Mouse (Mus musculus) ovary, postnatal 36 days (tissue): ENCODE data around the gene Emc10.
A peak's percentile ranks its signal among the peaks of the same experiment; 100 is the strongest.

ENCODE experiments used
- DNase-seq: peaks from one replicate; pipeline ENCODE4 v3.0.0; 2022; ENCODE audit warnings: low spot score, mixed read lengths

Emc10 gene

DNA sequence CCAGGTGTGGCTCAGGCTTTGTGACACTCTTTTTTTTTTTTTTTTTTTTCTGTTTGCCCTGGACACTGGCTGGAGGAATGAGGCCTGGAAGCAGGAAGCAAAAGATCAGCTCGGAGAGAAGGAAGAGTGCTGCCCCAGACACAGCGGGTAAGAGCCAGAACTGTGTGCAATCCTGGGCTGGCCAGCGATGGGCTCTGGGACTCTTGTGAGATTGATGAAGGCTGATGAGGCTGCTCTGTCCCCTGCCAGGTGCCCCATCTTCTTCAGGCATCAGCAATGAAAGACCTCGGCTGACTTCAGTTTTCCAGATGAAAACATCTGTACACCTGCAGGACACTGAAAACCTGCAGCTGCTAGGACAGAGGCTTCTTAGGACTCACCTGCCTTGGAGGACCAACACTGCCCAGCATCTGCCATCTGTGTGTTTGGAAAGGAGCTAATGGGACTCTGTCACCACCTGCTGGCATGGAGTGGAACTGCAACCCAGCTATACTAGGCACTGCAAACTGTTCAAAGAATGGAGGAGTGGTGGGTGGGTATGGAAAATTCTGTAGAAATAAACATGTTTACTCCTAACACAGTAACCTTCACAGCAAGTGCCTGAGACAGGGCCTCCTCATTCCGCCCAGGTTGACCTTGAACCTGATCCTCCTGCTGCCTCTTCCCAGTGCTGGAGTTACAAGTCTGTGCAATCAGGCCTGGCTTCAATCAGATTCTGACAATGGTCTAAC lies 11.3 kb downstream of the Emc10 start:
- DNase-seq: peak; percentile 66

DNA sequence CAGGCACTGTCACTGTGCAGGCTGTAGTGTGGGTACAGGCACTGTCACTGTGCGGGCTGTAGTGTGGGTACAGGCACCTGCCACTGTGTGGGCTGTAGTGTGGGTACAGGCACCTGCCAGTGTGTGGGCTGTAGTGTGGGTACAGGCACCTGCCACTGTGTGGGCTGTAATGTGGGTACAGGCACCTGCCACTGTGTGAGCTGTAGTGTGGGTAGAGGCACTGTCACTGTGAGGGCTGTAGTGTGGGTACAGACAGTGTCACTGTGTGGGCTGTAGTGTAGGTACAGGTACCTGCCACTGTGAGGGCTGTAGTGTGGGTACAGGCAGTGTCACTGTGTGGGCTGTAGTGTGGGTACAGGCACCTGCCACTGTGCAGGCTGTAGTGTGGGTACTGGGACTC lies 12.2 kb downstream of the Emc10 start:
- no peak for DNase-seq

GRCm38 (mm10) chr7:44482836-44483435 lies 13.4 kb downstream of the Emc10 start:
- DNase-seq: no peak

DNA sequence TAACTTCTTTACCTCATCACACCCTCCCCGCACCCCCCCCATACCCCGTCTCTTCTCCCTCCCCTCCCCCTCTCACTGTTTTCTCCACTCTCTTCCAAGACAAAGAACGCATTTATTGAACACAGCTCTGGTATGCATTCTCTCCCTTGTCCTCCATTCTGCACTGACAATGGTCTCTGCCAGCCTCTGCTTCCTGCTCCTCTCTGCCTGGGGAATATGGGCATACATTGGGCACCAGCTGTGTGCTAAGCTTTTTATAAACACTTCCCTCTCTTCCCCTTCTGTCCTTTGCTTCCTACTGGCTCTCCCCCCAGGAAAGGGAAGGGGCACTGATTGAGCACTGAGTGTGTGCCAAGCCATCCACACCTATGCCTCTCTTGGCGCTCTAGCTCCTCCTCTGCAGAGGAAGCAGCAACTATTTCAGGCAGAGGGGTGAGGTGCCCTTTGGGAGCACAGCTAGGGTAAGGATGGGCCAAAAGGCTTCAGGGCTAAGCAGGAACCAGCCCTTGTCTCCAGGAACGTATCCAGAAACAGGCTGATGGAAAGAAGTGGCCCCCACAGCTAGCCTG lies 21.2 kb downstream of the Emc10 start:
- no peak for DNase-seq

GRCm38 (mm10) chr7:44474419-44474818 lies 21.9 kb downstream of the Emc10 start:
- no peak for DNase-seq

DNA sequence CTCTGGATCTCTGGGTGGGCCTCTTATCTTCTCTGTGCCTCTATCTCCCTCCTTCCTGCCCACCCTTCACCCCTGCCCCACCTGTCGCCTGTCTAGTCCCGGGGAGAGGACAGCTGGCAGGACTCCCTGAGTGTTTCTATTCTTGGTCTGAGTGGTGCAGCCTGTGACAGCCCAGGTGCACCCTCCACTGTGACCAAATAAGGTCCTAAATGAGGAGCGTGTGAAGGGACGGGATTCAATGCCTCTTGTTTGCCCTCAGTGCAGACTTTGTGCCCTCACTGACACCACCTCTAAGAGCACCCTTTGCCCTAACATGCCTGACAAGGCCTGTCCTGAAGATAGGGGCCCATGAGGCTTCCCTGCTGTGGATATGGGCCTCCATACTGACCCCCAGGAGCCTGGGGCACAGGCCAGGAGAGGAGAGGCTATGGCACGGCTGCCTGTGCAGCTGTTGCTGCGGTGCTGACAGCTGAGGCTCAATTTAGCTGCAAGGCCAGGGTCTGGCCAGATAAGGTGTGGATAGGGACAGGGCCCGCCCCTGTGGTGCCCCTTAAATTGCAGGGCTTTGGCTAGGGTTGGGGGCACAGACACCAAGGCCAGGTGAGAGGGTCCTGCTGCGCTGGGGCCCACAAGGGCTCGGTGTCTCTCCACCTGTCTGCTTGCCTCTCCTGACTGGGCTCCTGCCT lies 23.2 kb downstream of the Emc10 start:
- DNase-seq: no peak

DNA sequence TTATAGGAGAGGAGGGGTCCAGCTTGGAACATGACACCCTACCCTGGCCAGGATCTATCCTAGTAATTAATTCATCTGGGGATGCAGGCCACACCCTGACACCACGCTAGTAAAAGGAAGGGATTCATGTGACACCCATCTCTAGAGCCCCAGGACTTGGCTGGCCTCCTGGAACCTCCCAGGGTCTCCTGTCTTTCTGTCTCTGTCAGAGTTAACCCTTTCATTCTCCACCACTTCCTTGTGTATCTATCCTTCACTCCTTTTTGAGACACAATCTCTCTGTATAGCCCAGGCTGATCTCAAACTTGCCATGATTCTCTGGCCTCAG lies 23.8 kb downstream of the Emc10 start:
- DNase-seq: no peak

DNA sequence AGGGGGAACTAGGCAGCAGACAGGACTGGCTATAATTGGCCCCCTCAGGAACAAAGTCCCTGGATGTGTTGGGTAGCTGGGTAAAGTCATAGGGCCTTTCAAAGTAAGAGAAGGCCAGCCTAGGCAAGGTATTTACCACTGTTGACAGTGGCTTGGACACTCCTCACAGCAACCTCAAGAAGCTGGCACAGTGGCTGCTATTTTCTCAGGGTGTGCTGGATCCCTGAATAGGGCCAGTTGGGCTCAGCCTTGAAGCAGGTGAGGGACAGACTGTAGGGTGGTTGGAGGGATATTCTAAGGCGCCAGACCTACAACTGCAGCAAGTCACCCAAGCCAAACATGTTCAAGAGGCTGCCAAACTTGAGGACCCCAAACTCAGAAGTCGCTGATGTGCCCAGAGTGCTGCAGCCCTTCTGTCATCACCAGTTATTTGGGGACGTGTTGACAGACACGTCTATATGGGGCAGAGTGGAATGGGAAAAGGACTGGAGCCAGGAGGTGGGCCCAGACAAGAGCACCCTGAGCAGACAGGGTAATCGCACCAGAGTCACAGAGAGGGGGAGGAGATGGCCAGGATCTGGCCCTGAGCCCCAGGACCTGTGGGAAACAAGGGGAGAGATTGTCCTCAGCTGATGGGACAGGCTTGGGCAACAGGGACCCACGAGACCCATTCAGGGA lies 24.3 kb downstream of the Emc10 start:
- no peak for DNase-seq

- DNase-seq: no peak
Observed at GRCm38 (mm10) chr7:44470696-44471612, 25.4 kb downstream of the Emc10 start.

DNA sequence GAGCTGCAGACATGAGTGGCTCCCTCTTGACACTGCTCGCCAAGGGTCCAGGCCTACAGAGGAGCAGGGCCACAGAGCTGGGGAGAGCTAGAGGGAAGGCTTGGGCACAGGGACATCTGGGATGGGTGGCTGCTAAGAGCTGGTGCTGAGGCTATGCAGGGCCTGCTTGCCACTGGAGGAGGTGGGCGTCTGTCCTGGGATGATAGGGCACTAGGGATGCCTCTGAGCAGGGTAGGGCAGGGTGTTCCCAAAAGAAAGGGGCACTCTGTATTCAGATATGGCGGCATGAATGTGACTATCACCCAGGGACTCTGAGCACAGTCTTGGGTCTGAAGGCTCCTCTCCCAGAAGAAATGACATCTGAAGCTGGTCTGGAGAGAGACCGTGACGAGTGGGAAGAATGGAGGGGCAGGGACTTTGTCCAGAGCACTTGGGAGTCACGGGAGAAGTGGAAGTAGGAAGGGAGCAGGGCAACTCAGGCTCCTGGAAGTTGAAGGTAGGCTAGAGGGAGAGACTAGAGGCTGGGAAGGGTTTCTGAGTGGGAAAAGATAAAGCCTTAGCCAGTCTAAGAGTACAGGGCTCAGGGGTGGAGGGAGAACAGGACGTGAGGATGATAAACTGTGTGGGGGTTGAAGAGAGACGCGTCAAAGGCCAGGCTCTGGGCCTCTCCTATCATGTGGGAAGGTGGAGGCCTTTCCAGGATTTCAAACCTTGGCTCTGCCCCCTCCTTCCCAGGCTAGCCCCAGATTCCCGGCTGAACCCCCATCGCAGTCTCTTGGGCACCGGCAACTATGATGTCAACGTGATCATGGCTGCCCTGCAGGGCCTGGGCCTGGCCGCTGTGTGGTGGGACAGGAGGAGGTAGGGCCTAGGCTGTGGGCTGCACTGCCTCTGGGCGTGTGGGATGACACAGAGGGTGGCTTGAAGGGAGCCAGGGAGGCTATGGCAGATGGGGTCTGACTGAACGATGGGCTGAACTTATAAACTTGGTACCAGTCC lies 26.4 kb downstream of the Emc10 start:
- no peak for DNase-seq

DNA sequence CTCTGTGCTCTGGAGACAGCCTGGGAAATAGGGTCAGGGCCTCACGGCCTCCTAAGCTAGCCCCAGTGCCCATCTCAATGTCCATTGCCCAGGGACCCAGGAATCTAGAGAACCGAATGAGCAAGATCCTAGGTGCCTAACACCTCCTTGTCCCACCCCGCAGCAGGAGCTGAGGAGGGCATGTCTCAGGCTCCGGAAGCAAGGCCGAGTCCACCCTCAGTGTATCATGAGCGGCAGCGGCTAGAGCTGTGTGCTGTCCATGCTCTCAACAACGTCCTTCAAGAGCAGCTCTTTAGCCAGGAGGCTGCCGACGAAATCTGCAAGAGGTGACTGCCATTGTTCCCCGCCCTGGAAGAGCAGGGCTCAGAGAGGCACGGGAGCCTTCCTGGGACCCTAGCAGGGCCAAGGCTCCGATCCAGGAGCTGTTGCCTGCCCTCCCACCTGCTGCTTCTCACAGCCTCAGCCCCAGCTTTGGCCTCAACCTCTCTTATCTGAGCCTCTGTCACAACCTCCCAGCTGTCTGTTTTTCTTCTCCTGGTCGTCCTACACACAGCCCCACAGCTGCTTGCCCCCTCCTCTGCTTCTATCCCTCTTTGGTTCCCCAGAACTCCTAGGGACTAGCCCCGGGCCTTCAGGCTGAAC lies 27.6 kb downstream of the Emc10 start:
- DNase-seq: no peak

DNA sequence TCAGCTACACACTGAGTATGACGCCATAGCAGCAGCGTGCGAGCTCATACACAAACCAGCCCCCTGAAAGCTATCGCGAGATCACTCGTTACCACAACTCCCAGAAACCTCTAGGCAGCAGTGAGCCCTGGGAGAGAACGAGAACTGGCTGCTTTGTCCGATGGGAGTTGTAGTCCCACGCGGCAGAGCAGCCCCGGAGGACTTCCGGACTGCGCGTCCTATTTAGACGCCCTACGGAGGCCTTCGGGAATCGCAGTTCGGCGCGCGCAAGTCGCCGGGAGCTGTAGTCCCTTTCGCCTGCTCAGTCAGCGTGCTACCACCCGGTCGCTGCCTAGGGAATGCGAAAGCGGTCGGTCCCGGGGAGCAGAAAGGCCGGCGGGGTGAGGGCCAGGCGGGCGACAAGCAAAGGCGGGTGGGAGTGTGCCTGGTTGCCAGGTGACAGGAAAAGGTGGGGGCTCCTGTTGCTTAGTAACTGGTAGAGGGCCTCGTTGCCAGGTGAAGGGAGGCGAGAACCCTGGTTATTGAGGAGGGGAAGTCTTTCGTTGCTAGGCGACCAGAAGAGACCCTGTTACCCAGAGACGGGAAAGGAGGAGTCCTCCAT lies 28.4 kb downstream of the Emc10 start, which contains the start of gene Josd2:
TSS of gene Josd2 (plus strand) at position 170 of the 601 bp plus-strand sequence.
- peak; percentile 89 for DNase-seq

DNA sequence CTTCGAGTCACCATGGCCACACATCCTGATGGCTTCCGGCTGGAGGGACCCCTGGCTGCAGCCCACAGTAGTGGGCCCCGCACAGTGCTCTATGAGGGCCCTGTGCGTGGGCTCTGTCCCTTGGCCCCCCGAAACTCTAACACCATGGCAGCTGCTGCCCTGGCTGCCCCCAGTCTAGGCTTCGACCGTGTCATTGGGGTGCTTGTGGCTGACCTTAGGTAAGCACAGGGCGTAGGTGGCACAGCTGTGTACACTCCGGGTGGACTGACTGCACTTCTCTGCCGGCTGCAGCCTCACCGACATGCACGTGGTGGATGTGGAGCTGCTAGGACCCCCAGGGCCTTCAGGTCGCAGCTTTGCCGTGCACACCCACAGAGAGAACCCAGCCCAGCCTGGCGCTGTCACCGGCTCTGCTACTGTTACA lies 29.4 kb downstream of the Emc10 start:
- no peak for DNase-seq

GRCm38 (mm10) chr7:44466006-44466887 lies 30.1 kb downstream of the Emc10 start:
- DNase-seq: no peak

- DNase-seq: no peak
Observed at GRCm38 (mm10) chr7:44465111-44465510, 31.2 kb downstream of the Emc10 start, which contains the start of gene Aspdh. Gene Aspdh, plus strand, starts transcription at chr7:44465391.

- no peak for DNase-seq
Observed at GRCm38 (mm10) chr7:44464511-44464910, 31.8 kb downstream of the Emc10 start.

DNA sequence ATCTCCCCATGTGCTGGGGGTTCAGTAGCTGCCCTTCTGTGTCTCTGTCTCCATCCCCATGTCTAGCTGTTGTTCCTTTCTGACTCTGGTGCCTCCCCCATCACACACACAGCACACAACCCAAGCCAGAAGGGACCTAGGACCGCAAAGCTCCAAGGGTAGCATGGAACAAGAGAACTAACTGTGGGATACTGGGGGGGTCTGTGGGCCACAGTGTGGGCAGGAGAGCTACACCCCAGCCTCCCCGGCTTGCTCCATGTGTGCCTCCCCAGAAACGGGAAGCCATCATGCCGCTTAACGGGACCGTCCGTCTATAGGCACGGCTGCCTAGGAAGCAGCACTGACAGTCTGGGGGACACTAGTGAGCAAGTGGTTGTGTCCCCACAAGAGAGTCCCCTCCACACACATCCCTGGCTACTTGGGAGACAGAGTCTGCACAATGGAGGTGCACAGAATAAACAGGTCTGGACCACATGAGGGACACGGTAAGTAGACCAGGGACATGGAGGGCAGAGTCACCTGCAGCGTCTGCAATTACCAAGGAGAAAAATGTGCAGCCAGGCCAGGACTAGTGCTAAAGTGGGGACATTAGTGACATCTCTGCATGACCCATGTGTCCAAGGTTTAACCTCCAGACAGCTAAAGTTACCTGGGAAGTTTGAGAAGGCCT lies 32.6 kb downstream of the Emc10 start:
- DNase-seq: no peak

DNA sequence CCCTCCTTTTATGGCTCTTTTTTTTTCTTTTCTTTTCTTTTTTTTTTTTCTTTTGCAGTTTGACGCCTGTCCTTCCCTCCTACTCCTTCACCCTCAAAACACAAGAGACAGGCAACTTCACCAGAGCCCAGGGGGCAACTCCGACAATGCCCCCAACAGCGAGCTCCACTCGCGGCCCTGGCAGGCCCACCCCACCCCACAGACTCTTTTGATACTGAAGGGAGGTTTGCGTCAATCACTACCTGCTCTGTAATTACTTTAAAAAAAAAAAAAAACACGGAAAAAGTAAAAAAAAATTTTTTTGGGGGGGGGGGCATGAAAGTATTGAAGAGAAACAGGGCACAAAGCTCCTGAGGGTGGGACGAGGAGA lies 33.3 kb downstream of the Emc10 start:
- no peak for DNase-seq
